Comparison of ENCODE assay signal across 12 mouse cellular contexts in the genomic region with DNA sequence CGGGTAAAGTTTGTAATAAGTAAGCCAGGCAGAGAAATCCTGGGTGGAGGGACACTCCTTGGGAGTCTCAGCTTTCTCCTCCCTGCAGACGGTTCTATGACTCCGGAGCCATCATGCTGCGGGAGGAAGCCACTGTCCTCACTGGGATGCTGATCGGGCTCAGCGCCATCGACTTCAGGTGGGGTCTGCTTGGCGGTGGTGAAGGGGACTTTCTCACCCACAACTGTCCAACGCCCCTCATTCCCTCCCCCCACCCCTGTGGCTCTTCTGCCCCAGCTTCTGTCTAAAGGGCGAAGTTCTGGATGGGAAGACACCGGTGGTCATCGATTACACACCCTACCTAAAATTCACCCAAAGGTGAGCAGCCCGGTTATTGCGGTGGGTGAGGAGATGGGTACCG. TPM values are rescaled to one million over a fixed set of nuclear protein-coding genes. Genes with fewer than 3 reads are reported as not detected.
DNase-seq lines count a peak whose midpoint lies in the region; ATAC-seq and TF ChIP-seq lines count a peak whose summit lies in the region.
"Had no signal": no experiment of that assay in that cellular context is flagged by ENCODE, and none has a peak within 500 bp of the region (broad histone marks: within the 10 kb centered on the region; RNA-seq: fewer than 3 reads in every experiment).

No protein-coding gene starts in this region.

- TF ChIP-seq POLR2A in kidney, adult 2 months (IDR thresholded peaks at IDR 0.05; ENCODE audit: low read depth, low read length), result no peak

- no peak overlapping the region for H3K9ac ChIP-seq in kidney, embryonic 15.5 days
- H3K9ac ChIP-seq: midbrain, embryonic 12.5 days had no signal

- peak overlapping the region; percentile 75 for H3K4me2 ChIP-seq in kidney, embryonic 15.5 days

- ATAC-seq in kidney, embryonic 15.5 days (replicated peaks; ENCODE audit: low FRiP score), result no peak
- ATAC-seq in CD4-positive, CD25-positive, alpha-beta regulatory T cell, adult 4 months, result no peak

- H3K4me3 ChIP-seq in kidney, embryonic 15.5 days (replicated peaks), result peak overlapping the region; percentile 38
- no peak overlapping the region for H3K4me3 ChIP-seq in kidney, adult 2 months (ENCODE audit: insufficient read depth, low read depth, low read length)
- peak overlapping the region; percentile 69 for H3K4me3 ChIP-seq in E14TG2a.4 (replicated peaks; ENCODE audit: low read length)
- peak overlapping the region; percentile 44; the same call in 1 of the 2 replicates for H3K4me3 ChIP-seq in limb, embryonic 10.5 days

- WGBS in kidney, embryonic 15.5 days, result 8% methylated on average over 15 of the region's 15 CpGs
- 17% methylated on average over 15 of the region's 15 CpGs for WGBS in kidney, adult 2 months
- 13% methylated on average over 15 of the region's 15 CpGs for WGBS in limb, embryonic 10.5 days

- no peak for TF ChIP-seq CTCF in kidney, adult 2 months (conservative IDR thresholded peaks at IDR 0.05; ENCODE audit: insufficient read depth, insufficient read length, low read depth, low read length)
- TF ChIP-seq CTCF in E14TG2a.4 (conservative IDR thresholded peaks at IDR 0.05; ENCODE audit: low read length), result no peak

- H3K36me3 ChIP-seq in kidney, embryonic 15.5 days, result peaks cover 22% of the 10 kb centered on the region
- peaks cover 6% of the 10 kb centered on the region for H3K36me3 ChIP-seq in kidney, adult 2 months (ENCODE audit: control insufficient read depth, insufficient read depth, low read length)
- H3K36me3 ChIP-seq in E14TG2a.4 (ENCODE audit: insufficient read depth, low read length), result peaks cover 47% of the 10 kb centered on the region
- peaks cover 24% of the 10 kb centered on the region for H3K36me3 ChIP-seq in limb, embryonic 10.5 days

- no peak overlapping the region for H3K27ac ChIP-seq in kidney, embryonic 15.5 days
- no peak overlapping the region for H3K27ac ChIP-seq in kidney, adult 2 months (ENCODE audit: insufficient read depth, low read depth, low read length)
- H3K27ac ChIP-seq in limb, embryonic 10.5 days, result no peak overlapping the region

- no peaks in the 10 kb centered on the region for H3K9me3 ChIP-seq in kidney, embryonic 15.5 days (replicated peaks)
- H3K9me3 ChIP-seq in E14TG2a.4 (ENCODE audit: low read length), result no peaks in the 10 kb centered on the region
- no peaks in the 10 kb centered on the region for H3K9me3 ChIP-seq in limb, embryonic 10.5 days (replicated peaks)
- H3K9me3 ChIP-seq: midbrain, embryonic 12.5 days had no signal

- peak; percentile 31 to 55 for DNase-seq in cerebellum, postnatal 25 days
- no peak for DNase-seq in cerebellum, adult 8-10 months
- DNase-seq in kidney, adult 2 months, result no peak
- DNase-seq in limb, embryonic 10.5 days (ENCODE audit: low spot score), result no peak
- no peak for DNase-seq in embryo, embryonic 10.5 days (ENCODE audit: low spot score)
- DNase-seq: B cell, adult 2 months; gastrocnemius, postnatal 25 days; thymus, adult 2 months had no signal

- H3K4me1 ChIP-seq in kidney, embryonic 15.5 days, result peaks cover 43% of the 10 kb centered on the region
- H3K4me1 ChIP-seq in kidney, adult 2 months (ENCODE audit: control insufficient read depth, insufficient read depth, low read length), result 0 out of 2 replicates have a peak, but pooled peaks cover 5% of the 10 kb centered on the region
- peaks cover 98% of the 10 kb centered on the region for H3K4me1 ChIP-seq in E14TG2a.4 (replicated peaks; ENCODE audit: low read depth, low read length)
- peaks cover 29% of the 10 kb centered on the region for H3K4me1 ChIP-seq in limb, embryonic 10.5 days

- H3K27me3 ChIP-seq in kidney, embryonic 15.5 days, result peaks cover 67% of the 10 kb centered on the region
- no peaks in the 10 kb centered on the region for H3K27me3 ChIP-seq in kidney, adult 2 months (replicated peaks; ENCODE audit: control insufficient read depth, insufficient read depth, low read length)
- peaks cover 25% of the 10 kb centered on the region for H3K27me3 ChIP-seq in E14TG2a.4 (ENCODE audit: insufficient read depth, low read length)
- H3K27me3 ChIP-seq in limb, embryonic 10.5 days (ENCODE audit: low read depth, poor library complexity, severe bottlenecking), result peaks cover 86% of the 10 kb centered on the region

RNA-seq across cellular contexts. Expression of a gene that starts 5.9 kb away (rescaled TPM):
- 2.5 and 4.9 TPM in 2 replicates for polyA plus RNA-seq in kidney, embryonic 15.5 days (2015; fragmentation: Nextera tagmentation; extraction: Ambion mirVana)
- polyA plus RNA-seq in kidney, adult 2 months (2012; rRNA removed), result 2.6 and 3.4 TPM in 2 replicates
- 1.2 and 1.3 TPM in 2 replicates for polyA plus RNA-seq in limb, embryonic 10.5 days (2016; fragmentation: Nextera tagmentation; extraction: Ambion mirVana)
- polyA plus RNA-seq in CD4-positive, CD25-positive, alpha-beta regulatory T cell, adult 4 months (2017; shearing (Covaris generic)), result 1 to 10 TPM; 3.3 to 3.5 TPM

RNA-seq across cellular contexts. Expression of a gene that starts 8.6 kb away (rescaled TPM):
- 271 and 298 TPM in 2 replicates for polyA plus RNA-seq in kidney, embryonic 15.5 days (2015; fragmentation: Nextera tagmentation; extraction: Ambion mirVana)
- polyA plus RNA-seq in kidney, adult 2 months (2012; rRNA removed), result 1,128 and 1,486 TPM in 2 replicates
- polyA plus RNA-seq in limb, embryonic 10.5 days (2016; fragmentation: Nextera tagmentation; extraction: Ambion mirVana), result 209 and 242 TPM in 2 replicates
- polyA plus RNA-seq in CD4-positive, CD25-positive, alpha-beta regulatory T cell, adult 4 months (2017; shearing (Covaris generic)), result 10 to 100 TPM; 44.0 to 44.2 TPM

RNA-seq across cellular contexts. Expression of a gene that starts 31.0 kb away (rescaled TPM):
- polyA plus RNA-seq in kidney, embryonic 15.5 days (2015; fragmentation: Nextera tagmentation; extraction: Ambion mirVana), result 151 and 172 TPM in 2 replicates
- polyA plus RNA-seq in kidney, adult 2 months (2012; rRNA removed), result 184 and 195 TPM in 2 replicates
- polyA plus RNA-seq in limb, embryonic 10.5 days (2016; fragmentation: Nextera tagmentation; extraction: Ambion mirVana), result 78.5 and 93.2 TPM in 2 replicates
- polyA plus RNA-seq in CD4-positive, CD25-positive, alpha-beta regulatory T cell, adult 4 months (2017; shearing (Covaris generic)), result 10 to 100 TPM; 23.3 to 51.4 TPM

RNA-seq across cellular contexts. Expression of a gene that starts 33.1 kb away (rescaled TPM):
- 12.8 and 20.2 TPM in 2 replicates for polyA plus RNA-seq in kidney, embryonic 15.5 days (2015; fragmentation: Nextera tagmentation; extraction: Ambion mirVana)
- 79.5 and 90.6 TPM in 2 replicates for polyA plus RNA-seq in kidney, adult 2 months (2012; rRNA removed)
- polyA plus RNA-seq in limb, embryonic 10.5 days (2016; fragmentation: Nextera tagmentation; extraction: Ambion mirVana), result 34.5 and 37.2 TPM in 2 replicates
- polyA plus RNA-seq in CD4-positive, CD25-positive, alpha-beta regulatory T cell, adult 4 months (2017; shearing (Covaris generic)), result not detected

RNA-seq across cellular contexts. Expression of a gene that starts 48.4 kb away (rescaled TPM):
- 6.9 and 7.1 TPM in 2 replicates for polyA plus RNA-seq in kidney, embryonic 15.5 days (2015; fragmentation: Nextera tagmentation; extraction: Ambion mirVana)
- 18.9 and 20.4 TPM in 2 replicates for polyA plus RNA-seq in kidney, adult 2 months (2012; rRNA removed)
- polyA plus RNA-seq in limb, embryonic 10.5 days (2016; fragmentation: Nextera tagmentation; extraction: Ambion mirVana), result 3.7 and 4.2 TPM in 2 replicates
- not detected for polyA plus RNA-seq in CD4-positive, CD25-positive, alpha-beta regulatory T cell, adult 4 months (2017; shearing (Covaris generic))

Comparison
In these comparisons a context has a peak if more than half of its experiments do, and no peak if none do; other contexts are left out.
1. DNase-seq: peak in cerebellum, postnatal 25 days (2 of 2); none in cerebellum, adult 8-10 months (single experiment), kidney, adult 2 months (single experiment), limb, embryonic 10.5 days (single experiment) and embryo, embryonic 10.5 days (single experiment).